Mouse (Mus musculus) lung, postnatal 0 days (tissue): ENCODE measurements around the gene Rbm24. TPM values are rescaled to one million over a fixed set of nuclear protein-coding genes. Genes with fewer than 3 reads are reported as not detected.

ENCODE experiments used
- ATAC-seq: fragments of 200-750 bp; cut with Nextera tagmentation; 2 replicates; pipeline ENCODE4 v1.8.0; 2017; ENCODE audit warnings: moderate library complexity
- DNase-seq: peaks from one replicate; pipeline ENCODE4 v3.0.0-alpha.2; 2016; ENCODE audit warnings: low spot score
- H3K27ac ChIP-seq: fragments of 300-500 bp; sonication (generic); 2 replicates; pipeline ENCODE4 v1.5.1; 2014; ENCODE audit warnings: antibody characterized with exemption, mild to moderate bottlenecking, low read length, mixed read lengths
- H3K27me3 ChIP-seq: fragments of 300-500 bp; sonication (generic); replicated peaks from 2 replicates; pipeline ENCODE4 v1.6.1; 2014; ENCODE audit warnings: low read length, mixed read lengths; ENCODE audit not compliant: insufficient read depth
- H3K36me3 ChIP-seq: fragments of 300-500 bp; sonication (generic); 2 replicates; pipeline ENCODE4 v1.6.1; 2014; ENCODE audit warnings: low read length, mixed read lengths; ENCODE audit not compliant: insufficient read depth
- H3K4me1 ChIP-seq: fragments of 300-500 bp; sonication (generic); 2 replicates; pipeline ENCODE4 v1.6.1; 2014; ENCODE audit warnings: antibody characterized with exemption, low read depth, low read length, mixed read lengths; ENCODE audit not compliant: insufficient read depth
- H3K4me2 ChIP-seq: fragments of 300-500 bp; sonication (generic); replicated peaks from 2 replicates; pipeline ENCODE4 v1.6.1; 2014; ENCODE audit warnings: low read depth, mild to moderate bottlenecking, low read length, moderate library complexity, mixed read lengths
- H3K4me3 ChIP-seq: fragments of 300-500 bp; sonication (generic); 2 replicates; pipeline ENCODE4 v1.5.1; 2014; ENCODE audit warnings: low read depth, low read length
- H3K9ac ChIP-seq: fragments of 300-500 bp; sonication (generic); replicated peaks from 2 replicates; pipeline ENCODE4 v1.6.1; 2014; ENCODE audit warnings: low read depth, mild to moderate bottlenecking
- H3K9me3 ChIP-seq: fragments of 300-500 bp; sonication (generic); 2 replicates; pipeline ENCODE4 v1.6.1; 2016; ENCODE audit warnings: low read length, mixed read lengths
- CTCF ChIP-seq: IDR thresholded peaks from 2 replicates; pipeline ENCODE4 v1.5.1; 2016; ENCODE audit warnings: antibody characterized with exemption, mild to moderate bottlenecking
- EP300 ChIP-seq: IDR thresholded peaks from 2 replicates; pipeline ENCODE4 v1.6.1; 2016; ENCODE audit warnings: antibody characterized with exemption, mild to moderate bottlenecking, control low read depth
- WGBS: fragments of 180-500 bp; shearing (Covaris S2); extraction: QIAGEN DNeasy Blood & Tissue Kit; methylation state at CpG from one replicate; pipeline ENCODE4 v1.1.7; 2014; 5-methylcytosine and 5-hydroxymethylcytosine counted together
- polyA plus RNA-seq: library from polyadenylated mRNA; unstranded; fragments of >200 nt; fragmentation: Nextera tagmentation; extraction: Ambion mirVana; gene quantifications from 2 replicates; pipeline ENCODE4 v1.2.1, GENCODE M21; 2015

Gene Rbm24
- polyA plus RNA-seq, 1 experiment from 2014 or later, result 2.9 TPM

DNA sequence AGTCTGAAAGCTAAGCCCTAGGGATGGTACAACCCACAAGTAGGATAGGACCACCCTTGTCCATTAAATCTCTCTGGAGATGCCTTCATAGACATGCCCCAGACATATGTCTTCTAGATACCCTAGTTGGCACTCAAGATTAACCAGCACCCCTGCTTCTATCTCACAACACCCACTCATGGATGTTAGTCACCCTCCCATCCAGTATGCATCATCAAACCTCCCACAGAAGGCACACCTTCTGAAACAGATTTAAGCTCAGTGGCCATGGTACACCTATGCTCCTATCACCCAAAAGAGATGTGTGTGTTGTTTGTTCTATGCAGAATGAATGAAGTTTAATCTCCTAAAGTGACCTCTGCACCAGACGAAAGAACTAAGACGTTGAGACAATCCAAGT, 51.3 kb downstream of the Rbm24 start:
- no peaks in the 10 kb centered on the region for H3K9me3 ChIP-seq
- H3K27me3 ChIP-seq, result no peaks in the 10 kb centered on the region
- no peak overlapping the region for H3K4me2 ChIP-seq
- WGBS, result 88% methylated on average over 2 of the region's 2 CpGs
- no peak for TF ChIP-seq EP300
- TF ChIP-seq CTCF, result no peak
- no peaks in the 10 kb centered on the region for H3K4me1 ChIP-seq
- ATAC-seq (no peak), DNase-seq (no peak)
- no peak overlapping the region for H3K4me3 ChIP-seq
- no peak overlapping the region for H3K27ac ChIP-seq
- H3K9ac ChIP-seq, result no peak overlapping the region
- H3K36me3 ChIP-seq, result no peaks in the 10 kb centered on the region

Other genes with a start within 250 kb of the Rbm24 start
- 4.2 and 6.0 TPM in 2 replicates for gene Stmnd1, start 144.7 kb upstream of the Rbm24 start, polyA plus RNA-seq
- 5.3 and 5.8 TPM in 2 replicates for gene Cap2, start 83.4 kb downstream of the Rbm24 start, polyA plus RNA-seq